Mouse (Mus musculus) Muller cell, postnatal 12 days (primary cell): ENCODE measurements at regions not wholly inside any gene's neighbourhood (a gene's known extent, or its start where the extent isn't known, plus 50 kb on each side); places are given as distances from the start of the nearest gene placed in this dataset.

Experiments used
- DNase-seq: peaks from one replicate; pipeline ENCODE4 v3.0.0-alpha.2; 2015; ENCODE audit errors: inconsistent ontology term

DNA sequence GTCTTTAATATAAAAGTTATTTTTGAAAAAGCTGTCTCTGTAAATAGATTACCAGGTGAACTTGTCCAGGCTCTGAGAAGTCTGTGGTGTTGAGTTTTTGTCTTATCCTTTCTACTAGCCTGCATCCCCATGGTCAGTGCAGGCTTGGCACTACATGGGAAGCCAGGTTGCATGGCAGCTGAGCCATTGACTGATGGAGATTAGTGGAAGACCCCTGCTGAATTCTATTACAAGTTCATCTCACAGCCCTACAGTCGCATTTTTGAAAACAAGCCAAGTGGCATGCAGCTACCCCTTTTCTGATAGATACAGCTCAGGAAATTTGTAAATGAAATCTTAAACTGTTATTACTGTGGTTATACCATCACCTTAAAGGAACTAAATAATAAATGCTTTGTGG is 101.2 kb upstream of the Fam184a start:
- no peak for DNase-seq

DNA sequence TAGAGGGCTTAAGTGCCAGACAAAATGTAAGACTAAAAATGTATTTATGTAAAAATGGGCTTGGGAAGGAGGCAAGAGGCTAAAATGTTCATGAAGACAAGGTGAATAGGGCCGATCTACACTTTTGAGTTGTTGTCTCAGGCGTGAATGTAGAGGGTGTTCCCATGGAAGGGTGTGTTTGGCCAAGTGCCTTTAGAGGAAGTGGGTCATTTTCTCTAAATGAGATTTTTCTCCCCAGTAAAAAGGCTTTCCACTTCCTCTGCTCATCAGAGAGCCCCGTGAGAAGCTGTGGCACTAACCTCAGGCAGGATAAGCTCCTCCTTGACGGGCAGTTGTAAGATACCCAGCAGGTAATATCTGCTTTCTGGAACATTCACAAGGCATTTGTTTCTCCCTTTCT is 99.6 kb upstream of the Fam184a start:
- no peak for DNase-seq

- DNase-seq: no peak
Measured at GRCm38 (mm10) chr10:53813244-53813620, 62.3 kb upstream of the Fam184a start.

- DNase-seq: peak; percentile 41
Measured at GRCm38 (mm10) chr10:53812597-53813243, 61.8 kb upstream of the Fam184a start.

- DNase-seq: no peak
Measured at GRCm38 (mm10) chr10:53811904-53812596, 61.1 kb upstream of the Fam184a start.

GRCm38 (mm10) chr10:53806697-53807096 is 55.8 kb upstream of the Fam184a start:
- no peak for DNase-seq

GRCm38 (mm10) chr10:53801048-53801641 is 50.2 kb upstream of the Fam184a start:
- DNase-seq: peak; percentile 12
